Mouse (Mus musculus): ENCODE measurements around the gene Tmem38b. TPM values are rescaled to one million over a fixed set of nuclear protein-coding genes. Genes with fewer than 3 reads are reported as not detected.

Tmem38b gene
- total RNA-seq, 2 experiments from 2014 or later, result 33.0 to 34.8 TPM

DNA sequence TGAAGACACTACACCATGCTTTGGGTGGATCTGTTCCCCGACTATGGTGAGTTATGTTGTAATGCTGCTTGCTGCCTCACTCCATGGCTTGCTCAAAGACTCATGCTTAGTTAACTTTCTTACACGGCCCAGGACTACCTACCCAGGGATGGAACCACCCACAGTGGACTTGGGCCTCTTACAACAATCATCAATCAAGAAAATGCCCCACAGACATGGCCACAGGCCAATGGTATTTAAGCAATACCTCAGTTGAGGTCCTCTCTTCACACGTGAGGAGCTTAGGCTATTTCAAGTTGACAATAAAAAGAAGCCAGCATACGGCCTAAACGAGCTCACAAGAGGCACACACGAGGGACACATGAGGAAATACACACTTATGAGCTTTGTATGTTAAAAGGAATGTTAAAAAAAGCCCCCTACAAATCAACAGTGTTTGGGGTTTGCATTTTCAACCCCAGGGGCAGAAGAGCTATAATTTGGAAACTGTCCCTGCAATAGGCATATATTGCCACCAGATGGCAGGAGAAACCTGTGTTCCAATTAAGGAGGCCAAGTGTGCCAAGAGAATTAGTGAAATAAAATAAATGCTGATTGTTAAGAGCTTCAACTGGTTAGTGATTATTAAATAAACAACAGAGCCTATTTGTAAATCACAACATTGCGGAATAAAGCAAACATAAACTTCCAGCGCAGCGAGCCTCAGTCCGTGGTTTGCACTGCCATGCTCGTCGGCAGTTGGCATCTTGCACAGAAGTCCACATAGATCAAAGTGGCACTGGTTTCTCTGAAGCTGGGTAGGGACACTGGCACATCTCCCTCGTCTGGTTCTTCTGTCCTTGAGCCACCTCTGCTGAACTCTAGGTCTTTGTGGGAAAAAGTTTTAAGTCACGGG, 58.8 kb downstream of the Tmem38b start:
- DNase-seq, result peak; percentile 53

DNA sequence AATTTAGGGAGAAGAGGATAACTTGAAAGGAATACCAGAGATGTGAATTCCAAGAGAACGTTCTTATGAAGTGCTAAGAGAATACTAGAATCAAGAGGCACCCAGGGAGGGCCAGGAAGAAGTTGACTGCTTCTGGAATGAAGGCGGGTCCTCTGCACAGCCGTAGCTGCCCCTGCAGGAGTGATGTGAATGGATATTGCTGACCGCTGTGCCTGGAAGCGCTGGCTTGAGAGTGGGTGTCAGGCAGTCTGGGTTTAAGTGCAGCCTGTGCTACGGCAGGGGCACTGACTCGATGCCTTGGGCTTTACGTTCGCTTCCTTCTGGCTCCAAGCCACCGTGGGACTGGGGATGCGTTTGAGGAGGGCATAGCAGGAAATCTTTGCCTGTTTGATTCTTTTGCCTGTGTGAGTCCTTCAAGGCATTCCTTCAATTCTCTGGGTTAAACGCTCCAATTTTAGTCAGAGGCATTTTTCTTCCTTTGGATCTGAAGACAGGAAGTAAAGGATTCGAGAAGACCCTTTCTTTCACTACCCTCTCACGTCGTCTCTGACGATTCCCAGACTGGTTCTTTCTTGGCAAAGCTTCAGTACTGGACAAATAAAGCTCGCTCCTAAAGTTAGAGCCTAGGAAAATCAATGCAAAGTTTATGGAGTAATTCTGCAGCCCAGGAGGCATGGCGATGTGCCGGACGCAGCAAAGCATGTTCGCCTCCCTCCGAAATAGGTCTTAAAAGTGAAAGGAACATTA, 60.7 kb downstream of the Tmem38b start:
- DNase-seq, result no peak

DNA sequence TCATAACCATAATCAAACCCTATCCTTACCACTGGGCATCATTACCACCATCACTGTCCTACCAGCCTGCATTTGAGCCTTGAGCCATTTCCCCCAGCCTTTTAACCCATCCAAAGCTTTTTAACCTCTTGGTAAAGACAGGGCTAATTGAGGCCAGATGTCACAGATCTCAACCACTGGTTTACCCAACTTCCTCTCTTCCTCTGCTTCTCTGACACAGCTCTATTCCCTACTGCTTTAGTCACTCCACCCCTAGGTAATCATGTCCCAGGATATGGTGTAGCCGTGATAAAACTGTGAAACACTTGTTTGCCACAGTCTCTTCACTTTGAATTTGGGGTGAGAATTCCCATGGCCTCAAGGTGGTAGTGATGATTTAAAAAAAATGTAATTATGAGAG, 69.5 kb downstream of the Tmem38b start:
- no peak for DNase-seq

DNA sequence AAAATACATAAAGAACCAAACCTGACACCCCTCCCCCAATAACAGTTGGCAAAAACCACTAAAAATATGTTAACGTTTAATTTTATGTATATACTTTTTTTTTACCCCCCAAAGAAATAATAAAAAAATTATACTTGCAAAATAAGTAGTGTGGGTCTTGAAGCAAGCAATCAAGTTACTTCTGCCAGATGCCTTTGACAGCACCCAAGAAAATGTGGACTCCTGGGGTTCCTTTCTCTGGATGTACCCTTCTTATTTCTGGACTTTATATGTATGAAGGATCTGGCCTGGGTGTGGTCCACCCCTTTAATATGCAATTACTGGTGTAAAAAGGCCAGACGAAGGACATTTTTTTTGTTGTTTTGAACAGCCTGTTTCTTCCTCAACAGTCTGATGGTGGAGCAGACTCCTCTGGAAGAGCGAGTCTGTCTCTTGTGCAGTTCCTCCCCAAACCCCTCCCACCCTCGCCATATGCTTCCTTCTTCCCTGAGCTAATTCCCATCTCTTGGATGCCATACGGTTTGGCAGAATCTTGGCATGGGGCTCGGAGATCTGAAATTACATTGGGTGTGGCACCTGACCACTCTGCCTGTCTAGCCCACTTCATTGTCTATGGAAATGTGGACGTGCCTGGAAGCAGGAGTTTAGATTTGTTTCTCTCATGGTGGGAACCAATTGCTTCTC, 70.4 kb downstream of the Tmem38b start:
- no peak for DNase-seq

DNA sequence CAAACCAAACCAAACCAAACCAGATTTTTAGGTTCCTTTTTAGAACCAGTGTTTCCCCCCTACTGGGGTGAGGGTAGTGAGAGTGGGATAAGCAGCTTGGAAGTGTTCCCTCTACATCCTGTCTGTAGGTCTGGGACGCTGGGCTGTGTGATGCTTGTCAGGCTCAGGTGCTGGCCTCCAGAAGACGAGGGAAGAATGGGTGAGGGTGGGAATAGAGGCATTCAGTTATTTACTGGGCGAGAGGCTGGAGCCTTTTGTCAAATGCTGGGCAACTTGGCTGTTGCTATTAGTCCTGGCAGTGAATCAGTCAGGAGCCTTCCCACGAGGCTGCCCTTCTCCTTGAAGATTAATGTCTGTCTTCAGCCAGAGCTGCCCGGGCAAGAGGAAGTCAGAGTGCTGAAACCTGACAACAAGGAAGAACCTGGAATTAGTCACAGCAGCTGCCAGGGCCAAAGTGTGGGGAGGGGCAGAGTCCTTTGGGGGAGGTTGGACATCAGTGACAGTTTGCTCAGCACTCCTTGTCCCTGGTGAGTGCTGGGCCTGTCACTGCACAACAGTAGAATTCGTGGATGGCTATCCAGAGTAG, 74.6 kb downstream of the Tmem38b start:
- peak; percentile 66 for DNase-seq

DNA sequence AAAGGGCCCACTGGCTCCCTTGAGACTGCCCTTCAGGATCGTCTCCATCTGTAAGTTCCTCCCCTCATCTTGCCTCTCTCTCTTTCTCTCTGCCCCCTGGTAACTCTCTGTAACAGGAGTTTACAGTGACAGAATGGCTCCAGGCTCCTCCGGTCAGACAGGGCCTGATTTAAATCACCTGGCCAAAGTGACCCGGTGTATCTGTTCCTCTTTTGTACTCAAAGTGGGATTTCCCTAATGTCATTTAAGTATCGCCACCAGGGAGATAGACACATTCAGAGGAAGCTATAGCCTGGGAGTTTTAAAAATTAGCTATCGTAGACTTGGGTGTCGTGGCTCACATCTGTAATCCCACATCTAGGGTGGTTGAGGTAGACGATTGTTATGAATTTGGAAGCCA, 78.5 kb downstream of the Tmem38b start:
- DNase-seq, result no peak

DNA sequence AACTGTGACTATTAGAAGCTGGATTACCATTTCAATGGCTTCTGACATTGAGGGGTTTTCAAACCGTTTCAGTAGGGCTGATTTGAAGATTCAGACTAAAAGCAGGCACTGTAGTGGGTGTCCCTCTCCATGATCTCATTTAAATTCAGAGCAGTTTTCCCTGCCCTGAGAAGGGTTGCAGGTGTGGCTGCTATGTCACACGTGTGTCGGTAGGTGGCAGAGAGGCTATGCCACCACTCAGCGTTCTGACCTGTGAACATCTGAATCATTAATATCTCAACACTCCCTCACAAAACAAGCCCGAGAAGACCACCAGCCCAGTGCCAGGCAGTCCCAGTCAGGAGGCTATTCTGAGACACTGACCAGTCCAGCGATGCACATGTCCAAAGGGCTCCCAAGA, 79.7 kb downstream of the Tmem38b start:
- DNase-seq, result no peak

DNA sequence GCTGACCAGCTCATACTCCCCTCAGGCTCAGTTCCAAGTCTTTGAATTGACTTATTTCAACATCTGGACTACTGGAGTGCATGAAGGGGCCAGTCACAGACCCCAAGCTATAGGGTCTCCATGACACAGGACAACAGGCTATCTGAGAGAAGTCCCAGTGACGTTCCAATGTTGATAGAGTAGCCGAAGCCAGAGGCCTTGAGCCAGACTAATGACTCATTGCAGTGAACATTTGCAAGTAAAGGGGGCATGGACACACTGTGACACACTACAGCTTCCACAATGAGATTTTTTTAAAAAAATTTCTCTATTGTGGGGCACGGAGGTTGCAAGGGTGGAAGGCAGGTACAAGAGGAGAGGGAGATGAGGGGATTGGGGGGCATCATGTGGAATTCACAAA, 81.2 kb downstream of the Tmem38b start:
- peak; percentile 32 for DNase-seq

Other genes starting within 250 kb of the Tmem38b start
- gene Fsd1l, start 194.6 kb upstream of the Tmem38b start, total RNA-seq (2021), result 10 to 100 TPM in 1 of 2 experiments, 1 to 10 TPM in 1; 9.5 to 15.9 TPM
- 10 to 100 TPM; 14.2 to 18.1 TPM for gene Fktn, start 112.0 kb upstream of the Tmem38b start, total RNA-seq (2021)
- under 1 TPM; 0.21 to 0.30 TPM for gene Tal2, start 46.3 kb upstream of the Tmem38b start, total RNA-seq (2021)

Data from adrenal gland, postnatal 10 days (tissue).